Mouse (Mus musculus): ENCODE data around the gene Slc22a14. TPM values are rescaled to one million over a fixed set of nuclear protein-coding genes. Genes with fewer than 3 reads are reported as not detected.

Gene Slc22a14
- polyA plus RNA-seq (2012; rRNA removed): 342 and 379 TPM in 2 replicates

DNA sequence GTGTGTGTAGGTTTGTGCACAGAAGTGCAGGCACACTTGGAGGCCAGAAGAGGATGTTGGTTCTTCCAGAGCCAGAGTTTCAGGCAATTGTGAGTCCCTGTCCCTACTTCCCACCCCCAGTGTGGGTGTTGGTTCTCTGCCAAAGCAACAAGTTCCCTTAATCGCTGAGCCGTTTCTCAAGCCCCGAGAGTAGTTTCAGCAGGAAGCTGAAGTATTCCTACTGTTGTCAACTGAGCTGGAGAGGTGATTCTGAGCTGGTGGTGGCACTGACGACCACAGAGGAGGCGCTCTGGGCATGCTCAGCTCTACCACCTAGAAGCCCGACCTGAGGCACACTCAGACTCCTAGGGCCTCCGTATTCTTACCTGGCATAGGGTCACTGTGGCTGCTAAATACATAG is at the start of gene Slc22a14:
TSS of gene Slc22a14 (minus strand) at position 270 of the 400 bp plus-strand sequence.
- TF ChIP-seq CTCF (IDR thresholded peaks at IDR 0.05; ENCODE audit: control insufficient read depth, insufficient read depth, insufficient replicate concordance, low read depth, low read length) (no peak), POLR2A (IDR thresholded peaks at IDR 0.05; ENCODE audit: control insufficient read depth, low read depth, low read length) (no peak)
- Histone ChIP-seq H3K36me3 (ENCODE audit: control insufficient read depth, insufficient read depth, low read length) (no peaks in the 10 kb centered on the region), H3K4me3 (ENCODE audit: control insufficient read depth, low read depth, low read length) (no peak within 1 kb of the TSS), H3K27me3 (ENCODE audit: control insufficient read depth, insufficient read depth, low read length) (no peaks in the 10 kb centered on the region), H3K27ac (ENCODE audit: control insufficient read depth, insufficient read depth, low read depth, low read length) (no peak within 1 kb of the TSS), H3K4me1 (ENCODE audit: control insufficient read depth, insufficient read depth, low read length) (no peaks in the 10 kb centered on the region)

DNA sequence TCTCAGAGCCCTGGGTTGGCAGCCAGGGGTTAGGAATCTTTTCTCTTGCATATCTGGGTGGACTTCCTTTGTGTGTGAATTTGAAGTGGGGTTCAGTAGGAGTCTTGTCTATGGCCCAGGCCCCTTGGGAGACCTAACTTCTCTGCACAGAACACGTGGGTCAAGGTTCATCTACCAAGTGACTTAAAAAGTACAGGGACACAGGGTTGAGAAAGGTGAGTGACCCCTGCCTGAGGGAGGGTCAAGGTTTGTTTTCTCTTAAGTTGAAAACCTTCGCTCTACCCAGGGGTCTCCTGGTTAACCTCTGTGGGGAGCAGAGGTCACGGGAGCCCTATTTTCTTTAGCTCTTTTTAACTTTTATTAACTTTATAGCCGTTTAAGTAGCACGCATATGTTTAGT is 44.5 kb upstream of the Slc22a14 start:
- Histone ChIP-seq H3K27ac (ENCODE audit: control insufficient read depth, insufficient read depth, low read depth, low read length) (no peak overlapping the region), H3K27me3 (ENCODE audit: control insufficient read depth, insufficient read depth, low read length) (no peaks in the 10 kb centered on the region), H3K36me3 (ENCODE audit: control insufficient read depth, insufficient read depth, low read length) (no peaks in the 10 kb centered on the region), H3K4me1 (ENCODE audit: control insufficient read depth, insufficient read depth, low read length) (no peaks in the 10 kb centered on the region; the same call in 1 of the 2 replicates), H3K4me3 (ENCODE audit: control insufficient read depth, low read depth, low read length) (no peak overlapping the region)
- TF ChIP-seq CTCF (IDR thresholded peaks at IDR 0.05; ENCODE audit: control insufficient read depth, insufficient read depth, insufficient replicate concordance, low read depth, low read length): no peak
- TF ChIP-seq POLR2A (IDR thresholded peaks at IDR 0.05; ENCODE audit: control insufficient read depth, low read depth, low read length): no peak

- no peak for TF ChIP-seq POLR2A (IDR thresholded peaks at IDR 0.05; ENCODE audit: control insufficient read depth, low read depth, low read length)
- no peak overlapping the region for H3K4me3 ChIP-seq (ENCODE audit: control insufficient read depth, low read depth, low read length)
- H3K36me3 ChIP-seq (ENCODE audit: control insufficient read depth, insufficient read depth, low read length): no peaks in the 10 kb centered on the region
- H3K27ac ChIP-seq (ENCODE audit: control insufficient read depth, insufficient read depth, low read depth, low read length): no peak overlapping the region
- H3K27me3 ChIP-seq (ENCODE audit: control insufficient read depth, insufficient read depth, low read length): no peaks in the 10 kb centered on the region
- no peaks in the 10 kb centered on the region; the same call in 1 of the 2 replicates for H3K4me1 ChIP-seq (ENCODE audit: control insufficient read depth, insufficient read depth, low read length)
These were observed 43.7 kb upstream of the Slc22a14 start for GRCm38 (mm10) chr9:119408898-119409664.

GRCm38 (mm10) chr9:119407884-119408283 is 42.5 kb upstream of the Slc22a14 start:
- no peak overlapping the region for H3K27ac ChIP-seq (ENCODE audit: control insufficient read depth, insufficient read depth, low read depth, low read length)
- H3K36me3 ChIP-seq (ENCODE audit: control insufficient read depth, insufficient read depth, low read length): no peaks in the 10 kb centered on the region
- peaks cover 10% of the 10 kb centered on the region for H3K4me1 ChIP-seq (ENCODE audit: control insufficient read depth, insufficient read depth, low read length)
- H3K27me3 ChIP-seq (ENCODE audit: control insufficient read depth, insufficient read depth, low read length): no peaks in the 10 kb centered on the region
- no peak overlapping the region for H3K4me3 ChIP-seq (ENCODE audit: control insufficient read depth, low read depth, low read length)
- TF ChIP-seq CTCF (IDR thresholded peaks at IDR 0.05; ENCODE audit: control insufficient read depth, insufficient read depth, insufficient replicate concordance, low read depth, low read length) (no peak), POLR2A (IDR thresholded peaks at IDR 0.05; ENCODE audit: control insufficient read depth, low read depth, low read length) (no peak)

DNA sequence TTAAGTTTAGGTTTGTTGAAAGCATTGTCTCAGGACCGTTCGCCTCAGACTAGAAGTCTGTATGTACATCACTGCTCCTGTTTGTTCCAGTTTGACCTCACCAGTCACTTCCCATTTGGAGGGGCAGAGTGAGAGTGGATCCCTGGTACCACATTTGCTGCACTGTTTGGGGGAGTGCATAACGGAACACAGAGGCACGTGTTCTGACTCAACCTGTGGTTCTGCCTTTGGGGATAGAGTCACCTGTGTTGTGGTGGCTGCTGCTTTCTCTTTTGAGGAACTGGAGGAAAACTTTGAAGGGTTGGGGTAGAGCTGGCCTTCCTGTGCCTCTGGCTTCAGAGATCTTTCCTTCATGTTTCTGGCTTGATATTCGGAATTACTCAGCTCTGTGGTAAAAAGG is 38.7 kb upstream of the Slc22a14 start:
- Histone ChIP-seq H3K36me3 (ENCODE audit: control insufficient read depth, insufficient read depth, low read length) (no peaks in the 10 kb centered on the region), H3K4me3 (ENCODE audit: control insufficient read depth, low read depth, low read length) (no peak overlapping the region), H3K27me3 (ENCODE audit: control insufficient read depth, insufficient read depth, low read length) (no peaks in the 10 kb centered on the region), H3K27ac (ENCODE audit: control insufficient read depth, insufficient read depth, low read depth, low read length) (no peak overlapping the region), H3K4me1 (ENCODE audit: control insufficient read depth, insufficient read depth, low read length) (peaks cover 13% of the 10 kb centered on the region)
- TF ChIP-seq CTCF (IDR thresholded peaks at IDR 0.05; ENCODE audit: control insufficient read depth, insufficient read depth, insufficient replicate concordance, low read depth, low read length) (no peak), POLR2A (IDR thresholded peaks at IDR 0.05; ENCODE audit: control insufficient read depth, low read depth, low read length) (no peak)

GRCm38 (mm10) chr9:119403236-119403641 is 37.9 kb upstream of the Slc22a14 start:
- no peak overlapping the region for H3K27ac ChIP-seq (ENCODE audit: control insufficient read depth, insufficient read depth, low read depth, low read length)
- H3K4me1 ChIP-seq (ENCODE audit: control insufficient read depth, insufficient read depth, low read length): peaks cover 13% of the 10 kb centered on the region
- H3K36me3 ChIP-seq (ENCODE audit: control insufficient read depth, insufficient read depth, low read length): no peaks in the 10 kb centered on the region
- no peaks in the 10 kb centered on the region for H3K27me3 ChIP-seq (ENCODE audit: control insufficient read depth, insufficient read depth, low read length)
- H3K4me3 ChIP-seq (ENCODE audit: control insufficient read depth, low read depth, low read length): peak overlapping the region; percentile 78
- no peak for TF ChIP-seq POLR2A (IDR thresholded peaks at IDR 0.05; ENCODE audit: control insufficient read depth, low read depth, low read length)
- no peak for TF ChIP-seq CTCF (IDR thresholded peaks at IDR 0.05; ENCODE audit: control insufficient read depth, insufficient read depth, insufficient replicate concordance, low read depth, low read length)

DNA sequence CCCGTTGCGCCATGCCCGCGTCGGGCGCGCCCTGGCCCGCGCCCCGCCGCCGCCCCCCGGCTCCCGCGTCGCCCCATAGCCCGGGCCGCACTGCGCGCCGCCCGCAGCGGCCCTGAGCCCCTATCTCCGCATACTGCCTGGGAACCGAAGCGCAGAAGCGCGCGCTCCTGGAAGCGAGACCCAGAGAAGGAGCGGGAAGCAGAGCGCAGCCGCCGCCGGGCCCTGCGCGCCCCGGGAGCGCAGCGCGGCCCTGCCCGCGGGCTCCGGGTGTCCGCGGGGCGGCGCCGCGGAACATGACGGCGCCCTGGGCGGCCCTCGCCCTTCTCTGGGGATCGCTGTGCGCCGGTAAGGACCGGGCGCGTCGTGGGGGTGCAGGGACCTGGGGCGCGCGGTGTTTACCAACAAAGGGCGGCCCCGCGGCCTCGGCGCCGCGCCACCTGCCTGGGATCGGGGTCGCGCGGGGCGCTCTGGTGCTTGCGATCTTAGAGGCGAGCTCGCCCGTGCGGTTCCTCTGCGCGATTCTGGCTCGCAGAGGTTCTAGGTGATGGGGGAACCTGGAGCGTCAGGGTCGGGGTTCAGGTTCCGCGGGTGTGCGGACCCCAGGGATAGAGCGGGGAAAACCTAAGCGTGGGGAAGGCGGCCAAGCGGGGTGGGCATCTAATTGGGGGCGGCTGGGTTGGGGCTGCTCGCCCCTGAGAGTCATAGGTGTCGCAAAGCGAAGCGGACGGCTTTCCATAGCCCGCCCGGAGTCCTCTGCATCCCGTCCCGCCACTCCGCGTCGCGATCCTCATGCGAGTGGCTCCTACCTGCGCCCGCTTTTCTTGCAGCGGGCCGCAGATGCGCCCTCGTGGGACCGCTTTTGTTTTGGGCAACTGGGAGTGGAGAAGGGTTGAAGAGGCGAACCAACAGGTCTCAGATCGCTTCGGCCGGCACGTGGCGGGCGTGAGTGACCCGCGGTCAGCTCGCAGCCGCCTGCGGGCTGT is 37.2 kb upstream of the Slc22a14 start:
- peak overlapping the region; percentile 73 for H3K27ac ChIP-seq (ENCODE audit: control insufficient read depth, insufficient read depth, low read depth, low read length)
- no peaks in the 10 kb centered on the region for H3K27me3 ChIP-seq (ENCODE audit: control insufficient read depth, insufficient read depth, low read length)
- peak overlapping the region; percentile 78 for H3K4me3 ChIP-seq (ENCODE audit: control insufficient read depth, low read depth, low read length)
- H3K4me1 ChIP-seq (ENCODE audit: control insufficient read depth, insufficient read depth, low read length): peaks cover 13% of the 10 kb centered on the region
- TF ChIP-seq POLR2A (IDR thresholded peaks at IDR 0.05; ENCODE audit: control insufficient read depth, low read depth, low read length) (no peak), CTCF (IDR thresholded peaks at IDR 0.05; ENCODE audit: control insufficient read depth, insufficient read depth, insufficient replicate concordance, low read depth, low read length) (no peak)
- no peaks in the 10 kb centered on the region for H3K36me3 ChIP-seq (ENCODE audit: control insufficient read depth, insufficient read depth, low read length)
